Mouse (Mus musculus) neutrophil, adult 5-6 weeks (primary cell): ENCODE results near the gene Actn3. TPM values are rescaled to one million over a fixed set of nuclear protein-coding genes. Genes with fewer than 3 reads are reported as not detected.

Experiments used
- ATAC-seq: fragments of 151-379, 151-347 bp; 2 replicates; pipeline ENCODE4 v1.8.0; 2017; ENCODE audit warnings: mild to moderate bottlenecking, moderate TSS enrichment; ENCODE audit not compliant: insufficient number of reproducible peaks, poor library complexity, low FRiP score, severe bottlenecking; ENCODE audit errors: extremely low read depth
- total RNA-seq: library from RNA; stranded (forward); fragments of 200-1000 nt; gene quantifications from 2 replicates; pipeline ENCODE4 v1.2.3, GENCODE M21; 2017

Gene Actn3
- total RNA-seq: not detected in 2 replicates

DNA sequence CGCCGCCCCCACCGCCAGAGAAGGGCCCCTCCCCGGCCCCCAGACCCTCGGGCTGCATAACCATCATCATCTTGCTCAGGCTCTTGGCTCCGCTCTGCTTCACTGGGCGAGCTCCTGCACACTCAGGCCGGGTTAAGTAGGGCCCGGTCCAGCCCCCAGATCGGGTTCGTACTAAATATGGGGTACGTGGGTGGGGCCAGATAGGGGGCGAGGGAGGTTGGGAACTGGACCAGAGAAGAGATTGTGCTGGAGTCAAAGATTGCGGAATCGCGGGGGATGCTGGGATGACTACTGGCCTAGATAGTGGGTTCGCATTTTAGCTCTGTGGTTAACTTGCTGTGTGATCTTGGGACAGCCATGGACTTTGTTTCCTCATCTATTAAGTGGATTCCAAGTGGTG, at the start of gene Actn3:
Actn3 (minus strand) TSS at position 125 of the 400 bp plus-strand sequence.
- no peak for ATAC-seq

DNA sequence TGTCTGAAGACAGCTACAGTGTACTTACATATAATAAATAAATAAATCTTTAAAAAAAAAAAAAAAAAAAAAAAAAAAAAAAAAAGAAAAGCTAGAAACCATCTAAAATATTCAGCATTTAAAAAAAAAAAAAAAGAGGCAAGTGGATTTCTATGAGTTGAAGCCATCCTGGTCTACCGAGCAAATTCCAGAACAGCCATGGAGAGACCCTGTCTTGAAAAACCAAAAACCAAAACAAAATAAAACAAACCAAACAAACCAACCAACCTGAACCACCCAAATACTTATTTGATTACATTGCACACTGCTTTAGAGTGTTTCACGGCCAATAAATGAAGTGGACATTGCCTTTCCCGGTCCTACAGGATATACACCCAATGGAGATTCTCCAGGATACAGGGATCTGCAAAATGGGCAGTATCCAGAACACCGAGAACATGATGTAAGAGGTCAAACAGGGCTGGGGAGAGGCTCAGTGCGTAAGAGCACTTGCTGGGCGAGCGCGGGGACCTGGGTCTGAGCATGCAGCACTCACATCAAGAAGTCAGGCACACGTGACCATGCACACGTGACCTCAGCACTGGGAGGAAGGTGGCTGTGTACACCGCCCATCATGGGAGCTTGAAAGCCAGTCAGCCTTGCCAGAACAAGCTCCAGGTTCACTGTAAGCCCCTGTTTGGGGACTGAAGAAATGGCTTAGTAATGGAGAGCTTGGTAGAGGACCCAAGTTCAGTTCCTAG, 47.6 kb upstream of the Actn3 start:
- ATAC-seq: no peak

DNA sequence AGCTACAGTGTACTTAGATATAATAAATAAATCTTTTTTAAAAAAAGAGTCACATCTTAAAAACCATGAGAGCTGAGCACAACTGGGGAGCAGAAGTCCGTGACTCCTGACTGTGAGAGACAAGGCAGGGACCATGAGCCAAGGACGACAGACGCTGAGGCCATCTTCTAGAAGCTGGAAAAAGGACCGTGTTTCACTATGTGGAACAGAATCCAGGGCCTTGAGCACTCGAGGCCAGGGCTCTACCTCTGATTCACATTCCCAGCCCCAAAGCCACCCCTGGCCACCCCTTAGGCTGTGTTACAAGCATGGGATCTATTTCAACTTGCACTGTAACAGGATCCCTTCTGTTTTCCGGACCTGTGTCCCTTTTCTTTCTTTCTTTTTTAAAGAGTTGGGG, 41.9 kb upstream of the Actn3 start:
- no peak for ATAC-seq

DNA sequence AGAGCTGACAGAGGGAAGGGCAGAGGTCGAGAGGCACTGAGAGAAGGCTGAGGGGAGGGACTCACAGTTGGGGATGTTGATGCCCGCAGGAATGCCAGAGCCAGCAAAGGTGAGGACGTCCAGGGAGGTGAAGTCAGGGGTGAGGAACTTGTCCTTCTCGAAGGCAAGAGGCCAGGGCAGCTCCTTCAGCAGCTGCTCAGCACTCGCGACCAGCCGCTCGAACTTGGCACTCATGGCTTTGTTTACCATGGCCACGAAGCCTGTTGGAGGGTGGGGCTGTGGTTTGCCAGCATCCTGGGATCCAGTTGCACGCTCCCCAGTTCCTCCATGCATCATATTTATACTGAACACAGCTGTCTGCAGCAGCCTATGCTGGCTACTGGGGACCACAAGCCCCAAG, 39.1 kb upstream of the Actn3 start:
- no peak for ATAC-seq

DNA sequence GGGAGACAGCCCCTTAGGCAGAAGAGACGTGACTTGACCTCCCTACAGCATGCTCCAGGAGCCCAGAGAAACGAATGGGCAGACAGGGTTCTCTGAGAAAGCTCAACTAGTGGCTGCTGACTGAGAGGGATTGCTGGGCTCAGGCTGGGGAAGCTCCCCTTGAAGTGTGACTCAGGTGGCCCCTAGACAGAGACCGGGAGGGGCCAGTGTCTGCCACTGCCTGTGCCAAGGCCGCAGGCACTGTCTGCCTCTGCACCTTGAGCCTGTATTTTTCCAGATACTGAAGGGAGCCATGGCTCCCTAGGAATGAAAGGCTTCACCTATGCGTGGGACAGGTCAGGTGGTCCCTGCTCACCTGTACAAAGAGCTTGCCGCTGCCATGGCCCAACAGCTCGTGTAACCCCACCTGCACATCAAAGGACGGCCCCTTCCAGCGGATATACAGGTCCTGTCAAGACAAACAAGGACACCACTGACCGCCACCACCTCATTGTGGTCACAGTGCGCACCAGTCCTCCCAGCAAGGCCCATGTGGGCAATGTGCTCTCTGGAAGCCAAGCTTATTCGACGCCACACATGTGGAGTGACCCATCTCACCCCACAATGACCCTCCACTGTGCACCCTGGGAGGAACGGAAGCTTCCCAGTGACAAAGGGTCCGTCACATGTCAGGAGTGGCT, 38.4 kb upstream of the Actn3 start:
- no peak for ATAC-seq

DNA sequence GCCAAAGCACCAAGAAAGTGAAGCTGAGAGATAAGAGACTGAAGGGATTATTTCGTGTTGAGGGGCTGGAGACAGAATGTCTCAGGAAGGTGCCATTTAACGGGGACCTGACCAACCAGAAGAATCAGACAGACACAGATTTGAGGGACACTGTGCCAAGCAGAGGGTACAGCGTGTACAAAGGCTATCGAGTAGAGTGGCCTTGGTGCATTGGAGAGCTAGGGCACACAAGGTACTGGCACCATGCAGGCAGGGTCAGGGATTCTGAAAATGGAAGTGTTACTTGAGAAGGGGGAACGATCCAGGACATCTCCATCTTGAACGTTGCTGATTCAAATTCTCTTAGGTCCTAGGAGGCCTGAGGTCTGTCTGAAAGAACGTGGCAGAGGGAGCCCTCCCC, 31.7 kb upstream of the Actn3 start:
- ATAC-seq: no peak

DNA sequence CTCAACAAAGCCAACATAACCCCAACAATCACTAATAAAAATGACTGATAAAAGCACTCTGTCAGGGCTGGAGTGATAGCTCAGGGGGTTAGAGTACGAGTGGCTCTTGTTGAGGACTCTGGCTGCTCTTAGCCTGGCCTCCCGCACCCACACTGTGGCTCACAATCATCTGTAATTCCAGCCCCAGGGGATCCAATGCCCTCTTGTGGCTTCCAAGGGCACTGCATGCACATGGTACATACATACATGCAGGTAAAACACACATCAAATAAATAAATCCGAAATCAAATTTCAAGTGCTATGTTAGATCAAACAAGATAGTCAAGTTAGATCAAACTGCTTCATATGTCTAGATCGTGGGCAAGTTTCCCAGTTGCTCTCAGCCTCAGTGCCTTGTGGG, 30.4 kb upstream of the Actn3 start:
- ATAC-seq: 0 out of 2 replicates have a peak, but pooled peaks have one; percentile 18

DNA sequence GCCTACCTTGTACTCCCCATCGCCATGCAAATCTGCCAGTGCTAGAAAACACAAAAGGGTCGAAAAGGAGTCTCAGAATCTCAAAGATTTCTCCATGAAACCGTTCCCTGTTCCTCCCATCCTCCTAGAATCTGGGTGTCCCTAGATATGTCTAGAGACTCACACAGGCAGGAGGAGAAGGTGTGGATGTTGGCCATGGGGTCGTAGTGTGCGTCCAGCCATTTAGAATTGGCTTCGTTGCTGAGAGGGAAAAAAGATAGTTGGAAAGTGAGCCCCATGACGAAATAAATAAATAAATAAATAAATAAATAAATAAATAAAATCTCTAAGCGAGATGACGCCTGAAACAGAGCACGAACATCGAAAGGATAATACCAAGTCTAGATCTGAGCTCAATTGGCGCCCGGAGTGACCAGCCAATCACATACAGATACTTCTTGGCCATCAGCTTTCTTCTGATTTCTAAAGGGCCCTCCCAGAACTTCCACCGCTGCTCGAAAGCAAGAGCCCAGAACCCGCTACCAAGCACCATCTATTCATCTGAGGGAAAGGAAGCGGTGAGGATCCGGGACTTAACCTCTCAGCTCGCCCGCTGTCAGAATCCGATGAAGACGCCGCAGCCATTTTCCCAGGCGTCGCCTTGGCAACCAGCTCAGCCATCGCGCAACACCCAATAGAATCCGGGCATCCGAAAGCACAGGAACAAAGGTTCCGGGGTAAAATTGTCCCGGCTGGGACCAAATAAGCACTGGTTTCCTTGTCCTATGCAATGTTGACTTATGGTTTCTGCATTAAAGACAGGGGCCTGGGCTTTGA, 28.5 kb upstream of the Actn3 start, which contains the start of gene Bbs1:
Bbs1 (minus strand) TSS at position 650 of the 816 bp plus-strand sequence.
- peak; percentile 57; the same call in 1 of the 2 replicates for ATAC-seq

DNA sequence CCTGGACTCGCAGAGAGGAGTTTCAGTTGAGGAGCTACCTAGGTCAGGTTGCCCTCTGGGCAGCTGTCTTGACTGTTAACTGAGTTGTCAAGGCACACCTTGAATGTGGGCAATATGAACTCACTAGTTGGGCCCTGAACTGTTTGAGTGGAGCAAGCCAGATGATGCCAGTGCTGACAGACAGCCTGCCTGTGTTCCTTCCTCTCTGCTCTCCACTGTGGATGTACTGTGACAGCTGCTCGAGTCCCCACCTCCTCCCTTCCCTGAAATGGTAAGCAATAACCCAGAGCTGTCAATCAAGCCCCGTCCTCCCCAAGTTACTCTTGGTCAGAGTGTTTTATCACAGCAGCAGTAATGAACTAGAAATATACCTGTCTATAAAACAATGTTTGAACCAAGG, 22.2 kb upstream of the Actn3 start:
- ATAC-seq: no peak

DNA sequence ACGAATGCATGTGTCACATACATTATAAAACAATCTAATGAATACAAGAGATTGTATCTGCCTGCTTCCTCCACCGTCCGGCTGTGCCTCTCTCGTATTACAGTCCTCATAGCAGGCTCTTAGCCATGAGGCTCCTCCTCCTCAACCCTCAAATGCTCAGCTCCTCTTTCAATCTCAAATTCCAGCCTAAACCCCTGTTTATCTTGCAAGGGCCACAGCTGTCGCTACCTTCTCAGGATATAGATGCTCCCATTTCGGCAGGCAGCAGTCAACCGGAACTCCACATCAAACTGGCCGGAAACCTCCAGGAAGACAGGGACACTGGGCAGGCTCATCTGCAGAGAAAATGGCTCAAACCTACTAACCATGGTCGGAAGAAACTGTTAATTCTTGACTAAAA, 21.3 kb upstream of the Actn3 start:
- no peak for ATAC-seq

DNA sequence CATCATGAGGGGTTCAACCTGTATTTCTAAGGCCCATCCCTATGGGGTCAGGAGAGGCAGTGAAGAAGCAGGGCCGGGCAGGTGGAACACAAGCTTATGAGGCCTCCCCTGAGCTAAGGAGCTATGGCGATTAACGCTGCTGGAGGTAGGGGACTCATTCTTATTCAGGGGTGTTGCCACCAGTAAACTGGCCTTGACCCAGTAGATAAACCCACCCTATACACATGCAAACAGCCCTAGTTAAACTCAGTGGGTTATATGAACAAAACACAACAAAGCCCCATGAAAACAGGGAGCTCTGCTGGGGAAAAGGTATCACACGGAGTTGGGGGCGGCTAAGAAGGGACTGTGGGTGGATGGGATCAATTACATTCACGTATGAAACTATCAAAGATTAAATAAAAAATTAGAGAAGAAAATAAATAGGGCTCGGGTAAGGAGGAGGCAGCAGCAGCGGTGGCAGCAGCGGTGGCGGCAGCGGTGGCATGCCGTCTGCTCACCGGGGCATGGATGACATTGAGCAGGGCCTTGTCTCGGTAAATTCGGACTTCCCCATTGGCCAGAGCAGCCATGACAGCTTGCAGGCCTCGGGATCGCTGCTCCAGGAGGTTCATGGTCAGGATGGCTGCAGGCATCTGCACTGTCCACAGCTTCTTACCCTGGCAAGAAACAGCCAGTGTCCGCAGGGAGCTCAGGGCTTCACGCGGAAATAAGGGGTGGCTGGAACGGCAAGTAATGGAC, 19.2 kb upstream of the Actn3 start:
- no peak for ATAC-seq

DNA sequence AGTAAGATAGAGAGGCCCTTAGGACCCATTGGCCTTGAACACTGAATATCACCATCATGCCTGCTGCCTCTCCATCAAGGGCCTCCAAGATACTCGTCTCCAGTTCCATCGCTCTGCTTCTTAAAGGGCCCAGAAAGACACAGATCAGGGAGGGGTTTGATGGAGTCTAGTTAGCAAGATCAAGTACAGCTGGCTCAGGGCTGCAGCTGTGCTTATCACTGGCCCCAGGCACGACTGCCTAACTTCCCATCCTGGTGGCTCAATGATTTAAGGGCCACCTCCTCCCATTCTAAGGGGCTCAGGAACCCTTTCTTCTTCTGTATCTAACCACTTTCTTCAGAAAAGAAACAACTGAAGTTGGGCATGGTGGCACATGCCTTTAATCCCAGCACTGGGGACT, 14.1 kb upstream of the Actn3 start:
- ATAC-seq: no peak

DNA sequence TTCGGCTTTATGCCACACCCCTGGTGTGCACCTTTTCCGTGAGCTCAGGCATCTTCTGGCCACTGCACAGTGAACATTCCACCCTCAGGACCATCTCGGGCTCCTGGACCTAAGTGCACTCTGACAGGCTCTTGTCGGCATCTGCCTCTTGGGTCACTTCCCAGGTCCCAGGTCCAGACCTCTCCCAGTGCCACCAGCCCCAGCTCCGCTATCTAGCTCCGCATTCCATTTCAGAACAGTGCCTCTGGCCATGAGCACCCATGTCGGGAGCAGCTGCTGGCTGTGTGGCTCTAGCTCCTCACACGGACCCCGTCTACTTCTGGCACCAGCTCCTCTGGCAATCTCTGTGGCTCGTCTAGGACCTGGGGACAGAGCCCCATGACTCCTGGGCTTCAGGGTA, 12.1 kb upstream of the Actn3 start:
- ATAC-seq: no peak

DNA sequence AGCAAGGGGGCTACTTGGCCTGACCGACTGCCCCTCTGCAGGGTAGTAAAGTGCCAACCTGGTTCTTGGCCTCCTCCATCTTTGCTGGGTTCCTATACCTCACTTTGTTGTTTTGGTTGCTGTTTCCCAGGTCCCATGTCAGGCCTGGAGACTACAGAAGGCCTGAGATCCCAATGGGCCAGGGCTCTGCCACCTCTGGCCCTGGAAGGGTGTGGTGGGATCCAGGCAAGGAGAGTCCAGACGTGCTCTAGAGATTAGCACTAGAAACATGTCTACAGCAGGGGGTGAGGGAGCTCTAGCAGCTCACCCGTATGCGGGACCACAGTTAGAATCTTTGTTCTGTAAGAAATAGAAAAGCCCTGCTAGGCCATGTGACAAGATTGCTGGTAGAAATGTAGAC, 6.3 kb upstream of the Actn3 start:
- no peak for ATAC-seq

DNA sequence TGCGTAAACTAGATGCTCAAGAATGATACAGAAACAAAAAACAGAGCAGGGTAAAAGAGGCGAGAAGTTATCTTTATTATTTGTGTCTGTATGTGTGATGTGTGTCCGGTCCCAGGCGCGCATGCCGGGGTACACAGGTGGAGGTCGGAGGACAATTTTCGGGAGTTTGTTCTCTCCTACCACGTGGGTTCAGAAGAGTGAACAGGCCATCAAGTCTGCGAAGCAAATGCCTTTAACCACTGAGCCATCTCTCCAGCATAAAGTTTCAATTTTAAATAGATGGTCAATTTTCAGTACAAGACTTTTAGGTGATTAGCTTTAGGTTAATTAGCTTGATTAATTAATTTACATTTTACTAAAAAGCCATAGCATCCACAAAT, 1.6 kb upstream of the Actn3 start:
- ATAC-seq: no peak

DNA sequence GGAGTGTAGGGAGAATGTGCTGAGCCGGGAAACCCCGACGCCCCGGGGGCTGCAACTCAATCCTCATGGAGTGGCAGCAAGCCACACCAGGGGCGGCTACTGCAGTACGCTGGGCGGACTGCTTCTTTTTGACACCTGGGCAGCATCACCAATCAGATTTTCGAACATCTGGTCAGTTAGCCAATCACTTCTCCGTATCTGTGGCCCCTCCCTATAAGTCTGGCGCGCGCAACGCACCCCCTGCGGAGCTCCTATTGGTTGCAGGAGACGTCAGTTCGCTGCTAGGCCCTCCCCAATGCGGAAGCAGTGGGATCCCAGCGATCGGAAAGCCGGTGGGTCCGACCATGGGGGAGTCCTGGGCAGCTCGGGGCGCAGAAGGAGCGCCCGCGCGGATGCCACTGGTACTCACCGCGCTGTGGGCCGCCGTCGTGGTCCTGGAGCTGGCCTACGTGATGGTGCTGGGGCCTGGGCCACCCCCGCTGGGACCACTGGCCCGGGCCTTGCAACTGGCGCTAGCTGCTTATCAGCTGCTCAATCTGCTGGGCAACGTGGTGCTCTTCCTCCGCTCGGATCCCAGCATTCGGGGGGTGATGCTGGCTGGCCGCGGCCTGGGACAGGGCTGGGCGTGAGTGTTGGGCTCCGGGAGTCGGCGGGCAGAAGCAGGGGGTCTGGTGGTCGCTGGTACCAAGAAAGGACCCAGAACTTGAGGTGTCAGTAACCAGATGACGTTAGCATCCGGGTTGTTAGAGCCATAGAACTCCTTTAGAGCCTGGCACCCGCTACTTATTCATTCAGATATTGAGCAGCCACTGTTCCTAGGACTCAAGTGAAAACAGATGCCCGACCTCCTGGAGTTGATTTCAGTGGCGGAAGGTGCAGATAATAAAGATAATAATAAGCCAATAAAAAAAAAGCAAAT, 955 bp upstream of the Actn3 start, which contains the start of gene Zdhhc24:
Zdhhc24 (plus strand) TSS at position 264 of the 919 bp plus-strand sequence.
- ATAC-seq: peak; percentile 97

DNA sequence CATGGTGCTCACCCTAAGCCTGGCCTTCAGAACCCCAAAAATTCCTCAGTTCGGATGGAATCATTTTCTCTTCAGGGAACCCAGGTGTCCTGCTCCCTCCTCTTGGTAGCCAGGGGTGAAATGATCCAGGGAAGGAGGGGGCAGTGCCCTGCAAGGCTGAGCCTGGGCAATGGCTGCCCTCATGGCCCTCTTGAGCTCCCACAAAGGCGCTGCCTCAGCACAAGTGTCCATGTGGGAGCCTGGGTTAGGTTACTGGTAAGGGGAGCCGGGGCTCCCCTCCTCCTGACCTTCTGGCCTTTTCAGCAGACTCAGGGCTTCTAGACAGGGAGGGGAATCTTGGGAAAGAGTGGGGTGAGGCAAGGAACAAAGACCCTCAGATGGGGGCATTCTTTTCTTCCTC, 954 bp downstream of the Actn3 start:
- ATAC-seq: no peak

DNA sequence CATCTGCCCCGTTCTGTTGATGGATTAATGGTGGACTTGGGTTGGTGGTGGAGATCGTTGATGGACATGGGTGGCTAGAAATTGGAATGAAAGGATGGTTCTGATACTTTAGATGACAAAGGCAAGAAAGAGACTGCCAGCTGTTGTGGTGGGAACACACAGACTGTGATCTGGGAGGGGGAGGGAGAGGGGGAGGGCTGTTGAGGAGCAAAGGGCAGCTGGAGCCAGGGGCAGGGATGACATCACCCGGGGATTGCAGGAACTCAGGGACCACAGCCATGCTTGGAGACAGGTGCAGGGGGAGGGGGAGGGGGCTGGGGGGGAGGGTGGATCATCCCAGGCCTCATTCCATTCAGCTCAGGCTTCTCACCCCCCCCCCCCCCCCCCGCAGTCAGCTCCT, 1.5 kb downstream of the Actn3 start:
- no peak for ATAC-seq
